Mouse (Mus musculus) small intestine, adult 2 months (tissue): ENCODE results near the gene Sox10. TPM values are rescaled to one million over a fixed set of nuclear protein-coding genes. Genes with fewer than 3 reads are reported as not detected.

Source experiments
- H3K27ac ChIP-seq: fragments of 200-500 bp; 2 replicates; pipeline ENCODE4 v1.5.1; 2012; ENCODE audit warnings: low read depth, low read length, control low read depth, inconsistent platforms; ENCODE audit not compliant: insufficient read depth
- H3K27me3 ChIP-seq: fragments of 200-500 bp; 2 replicates; pipeline ENCODE4 v1.6.1; 2012; ENCODE audit warnings: mild to moderate bottlenecking, moderate library complexity, low read length, inconsistent platforms; ENCODE audit not compliant: control insufficient read depth, insufficient read depth
- H3K36me3 ChIP-seq: fragments of 200-500 bp; 2 replicates; pipeline ENCODE4 v1.6.1; 2012; ENCODE audit warnings: mild to moderate bottlenecking, low read length, control low read depth, inconsistent platforms; ENCODE audit not compliant: control insufficient read depth, insufficient read depth
- H3K4me1 ChIP-seq: fragments of 200-500 bp; 2 replicates; pipeline ENCODE4 v1.6.1; 2012; ENCODE audit warnings: low read length, inconsistent platforms, mixed read lengths; ENCODE audit not compliant: control insufficient read depth, insufficient read depth, insufficient read length
- H3K4me3 ChIP-seq: fragments of 200-500 bp; 2 replicates; pipeline ENCODE4 v1.5.1; 2012; ENCODE audit warnings: low read depth, mild to moderate bottlenecking, control low read depth, inconsistent platforms, low read length, moderate library complexity
- CTCF ChIP-seq: fragments of 200-500 bp; IDR thresholded peaks from 2 replicates; pipeline ENCODE4 v1.5.1; 2012; ENCODE audit warnings: low read depth, mild to moderate bottlenecking, control low read depth, inconsistent platforms, low read length, moderate library complexity, mixed read lengths; ENCODE audit not compliant: insufficient replicate concordance, insufficient read length; ENCODE audit errors: extremely low read depth
- POLR2A ChIP-seq: fragments of 200-500 bp; IDR thresholded peaks from 2 replicates; pipeline ENCODE4 v1.6.1; 2012; ENCODE audit warnings: low read depth, mild to moderate bottlenecking, control low read depth, inconsistent platforms, low read length, moderate library complexity
- WGBS: fragments of 180-500 bp; shearing (Covaris S2); methylation state at CpG from one replicate; pipeline ENCODE4 v1.1.7; 2018; 5-methylcytosine and 5-hydroxymethylcytosine counted together
- polyA plus RNA-seq: library from polyadenylated mRNA; depleted of rRNA; stranded (reverse); fragments of >200 nt; gene quantifications from 2 replicates; pipeline ENCODE4 v1.2.3, GENCODE M21; 2012

Sox10 gene
- polyA plus RNA-seq, 1 experiment, result 2.5 TPM

DNA sequence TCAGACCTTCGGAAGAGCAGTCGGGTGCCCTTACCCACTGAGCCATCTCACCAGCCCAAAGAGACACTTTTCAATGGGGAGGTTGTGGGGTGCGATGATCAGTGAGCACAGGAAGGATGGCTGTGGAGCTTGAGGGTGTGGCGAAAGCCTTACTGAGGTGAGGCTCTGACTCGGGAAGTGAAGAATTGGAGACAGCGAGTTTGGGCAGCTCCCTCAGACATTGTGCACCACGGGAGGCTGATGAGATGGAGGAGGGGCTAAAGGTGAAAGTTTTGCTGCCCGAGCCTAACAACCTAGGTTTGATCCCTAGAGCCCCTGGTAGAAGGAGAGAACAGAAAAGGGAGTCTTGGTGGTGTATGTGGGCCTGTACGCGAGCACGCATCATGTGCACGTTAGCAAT, 21.7 kb downstream of the Sox10 start:
- TF ChIP-seq CTCF, result no peak
- TF ChIP-seq POLR2A, result no peak
- WGBS, result 85% methylated on average over 12 of the region's 12 CpGs

GRCm38 (mm10) chr15:79141566-79141917, 23.5 kb downstream of the Sox10 start:
- Histone ChIP-seq H3K27me3 (no peaks in the 10 kb centered on the region), H3K4me1 (no peaks in the 10 kb centered on the region), H3K36me3 (peaks cover 14% of the 10 kb centered on the region), H3K27ac (no peak overlapping the region; the same call in 1 of the 2 replicates), H3K4me3 (peak overlapping the region; percentile 77)
- TF ChIP-seq CTCF (no peak), POLR2A (no peak)
- 1% methylated on average over 7 of the region's 7 CpGs for WGBS

More for the DNA sequence above, 21.7 kb downstream of the Sox10 start:
- Histone ChIP-seq H3K36me3 (peaks cover 26% of the 10 kb centered on the region), H3K27me3 (no peaks in the 10 kb centered on the region), H3K4me3 (no peak overlapping the region), H3K4me1 (no peaks in the 10 kb centered on the region), H3K27ac (no peak overlapping the region)

DNA sequence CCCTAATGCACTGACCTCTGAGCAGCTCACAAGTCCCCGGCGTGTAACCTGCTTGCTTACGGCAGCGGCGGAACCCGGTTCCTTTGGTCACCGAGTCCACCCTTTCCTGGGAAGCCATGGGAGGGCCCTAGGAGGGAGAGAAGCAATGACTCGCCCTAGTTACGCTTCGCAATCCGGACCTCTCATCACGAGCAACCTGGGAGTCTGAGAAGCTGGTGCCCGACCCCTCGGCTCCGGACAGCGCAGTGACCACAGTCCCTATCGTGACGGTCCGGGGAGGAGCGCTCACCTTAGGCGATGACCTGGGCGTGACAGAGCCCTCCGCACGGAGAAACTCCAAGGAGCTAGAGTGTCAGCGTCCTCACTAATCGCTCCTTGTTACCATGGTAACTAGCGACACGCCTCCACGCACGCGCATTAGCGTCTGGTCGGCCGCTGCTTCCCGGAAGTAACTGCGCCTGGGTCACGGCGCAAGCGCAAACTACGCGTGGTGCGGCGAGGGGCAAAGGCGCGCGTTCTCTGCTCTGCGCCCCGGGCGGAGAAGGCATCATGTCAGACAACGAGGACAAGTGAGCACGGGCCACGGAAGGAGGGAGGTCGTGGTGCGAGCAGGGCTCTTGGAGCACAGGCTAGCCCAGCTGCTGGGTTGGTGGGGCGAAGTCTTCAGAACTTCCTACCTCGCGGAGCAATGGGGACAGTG, 24.0 kb downstream of the Sox10 start, which contains the start of the genes Polr2f and 1700088E04Rik:
Gene Polr2f, plus strand, starts transcription at position 144 of the 700 bp plus-strand sequence.
Gene 1700088E04Rik, minus strand, starts transcription at position 388 of the 700 bp plus-strand sequence.
- TF ChIP-seq POLR2A (peak; percentile 63; the same call in 1 of the 2 replicates), CTCF (no peak)
- no peaks in the 10 kb centered on the region for H3K4me1 ChIP-seq
- H3K27me3 ChIP-seq, result no peaks in the 10 kb centered on the region
- peak within 1 kb of the TSS; percentile 77 for H3K4me3 ChIP-seq
- peaks cover 10% of the 10 kb centered on the region for H3K36me3 ChIP-seq
- WGBS, result under 1% methylated on average over 57 of the region's 57 CpGs
- H3K27ac ChIP-seq, result no peak within 1 kb of the TSS; the same call in 1 of the 2 replicates

- no peak overlapping the region for H3K27ac ChIP-seq
- TF ChIP-seq CTCF (peak; percentile 56; the same call in 1 of the 2 replicates), POLR2A (no peak)
- no peak overlapping the region for H3K4me3 ChIP-seq
- H3K27me3 ChIP-seq, result no peaks in the 10 kb centered on the region
- H3K36me3 ChIP-seq, result peaks cover 3% of the 10 kb centered on the region
- 56% methylated on average over 10 of the region's 10 CpGs for WGBS
- H3K4me1 ChIP-seq, result no peaks in the 10 kb centered on the region
Observed at GRCm38 (mm10) chr15:79139640-79140039, 25.4 kb downstream of the Sox10 start.

DNA sequence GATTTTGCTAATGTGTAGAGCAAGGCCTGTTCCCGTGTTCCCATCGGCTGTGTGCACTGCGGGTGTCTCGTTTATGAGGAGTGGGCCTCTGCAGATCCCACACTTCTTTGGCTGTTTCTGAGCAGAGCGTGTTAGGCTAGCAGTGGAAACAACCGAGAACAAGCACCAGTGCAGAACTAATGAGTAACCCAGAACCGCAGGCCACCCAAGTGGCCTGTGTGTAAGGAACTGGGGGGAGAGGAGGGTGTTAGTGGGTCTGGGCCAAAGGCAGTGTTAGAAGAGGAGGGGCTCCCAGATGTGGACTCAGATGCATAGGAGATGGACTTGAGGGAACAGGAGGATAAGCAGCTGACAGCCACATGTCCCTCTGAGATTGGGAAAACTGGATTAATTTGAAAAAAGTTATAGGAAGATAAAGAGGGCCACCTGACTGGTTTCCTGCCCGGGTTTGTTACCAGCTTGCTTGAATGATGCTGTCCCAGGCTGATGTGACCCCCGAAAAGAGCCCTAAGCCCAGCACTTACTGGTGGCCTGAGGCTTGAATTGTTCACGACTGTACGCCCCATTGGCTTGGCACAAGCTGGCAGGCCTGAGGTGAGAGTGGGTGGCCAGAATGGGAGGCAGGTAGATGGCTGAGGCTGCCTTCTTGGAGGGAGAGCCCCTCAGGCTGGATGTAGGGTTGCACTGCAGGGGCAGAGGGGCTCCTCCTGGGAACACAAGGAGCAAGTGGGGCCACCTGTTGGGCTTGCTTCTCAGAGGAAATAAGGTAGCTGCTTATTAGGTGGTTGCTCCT, 29.1 kb downstream of the Sox10 start:
- Histone ChIP-seq H3K4me3 (no peak overlapping the region), H3K27ac (no peak overlapping the region), H3K36me3 (peaks cover 25% of the 10 kb centered on the region), H3K4me1 (no peaks in the 10 kb centered on the region), H3K27me3 (no peaks in the 10 kb centered on the region)
- 65% methylated on average over 11 of the region's 11 CpGs for WGBS
- no peak for TF ChIP-seq CTCF
- no peak for TF ChIP-seq POLR2A

GRCm38 (mm10) chr15:79135332-79135731, 29.7 kb downstream of the Sox10 start:
- TF ChIP-seq CTCF, result no peak
- TF ChIP-seq POLR2A, result no peak
- H3K4me1 ChIP-seq, result no peaks in the 10 kb centered on the region
- H3K27me3 ChIP-seq, result no peaks in the 10 kb centered on the region
- H3K4me3 ChIP-seq, result no peak overlapping the region
- H3K36me3 ChIP-seq, result peaks cover 31% of the 10 kb centered on the region
- H3K27ac ChIP-seq, result no peak overlapping the region
- 73% methylated on average over 9 of the region's 9 CpGs for WGBS

- H3K36me3 ChIP-seq, result peaks cover 38% of the 10 kb centered on the region
- no peaks in the 10 kb centered on the region for H3K27me3 ChIP-seq
- TF ChIP-seq POLR2A, result no peak
- TF ChIP-seq CTCF, result no peak
- H3K4me1 ChIP-seq, result no peaks in the 10 kb centered on the region
- no peak overlapping the region for H3K4me3 ChIP-seq
- H3K27ac ChIP-seq, result no peak overlapping the region
- WGBS, result 83% methylated on average over 9 of the region's 9 CpGs
Observed at GRCm38 (mm10) chr15:79134496-79135270, 30.4 kb downstream of the Sox10 start.
